Mouse (Mus musculus) left cerebral cortex, adult 18-20 months (tissue): ENCODE data around the gene Cchcr1. TPM values are rescaled to one million over a fixed set of nuclear protein-coding genes. Genes with fewer than 3 reads are reported as not detected.

ENCODE experiments used
- DNase-seq, 2 experiments: peaks; one replicate each; pipeline ENCODE4 v3.0.0; 2021 to 2022; ENCODE audit warnings: low spot score in 2 of 2, mixed read lengths in 1 of 2
- total RNA-seq, 2 experiments: library from RNA; stranded (reverse); gene quantifications; 2 replicates each; pipeline ENCODE4 v1.2.3; 2021

Gene Cchcr1
- total RNA-seq, 2 experiments from 2014 or later = 14.2 to 16.2 TPM

GRCm38 (mm10) chr17:35513886-35514285 is 3.0 kb upstream of the Cchcr1 start:
- peak; percentile 52 to 79 for DNase-seq

GRCm38 (mm10) chr17:35514756-35515155 is 2.1 kb upstream of the Cchcr1 start:
- DNase-seq = no peak

- no peak for DNase-seq
Observed at GRCm38 (mm10) chr17:35515911-35516640, 824 bp upstream of the Cchcr1 start.

- DNase-seq = no peak
Observed at GRCm38 (mm10) chr17:35517526-35517925, 626 bp downstream of the Cchcr1 start.

GRCm38 (mm10) chr17:35524354-35524753 is 7.5 kb downstream of the Cchcr1 start:
- no peak for DNase-seq

- no peak for DNase-seq
Observed at GRCm38 (mm10) chr17:35526644-35527043, 9.7 kb downstream of the Cchcr1 start.

- DNase-seq = no peak
Observed at GRCm38 (mm10) chr17:35532360-35532759, 15.5 kb downstream of the Cchcr1 start.

GRCm38 (mm10) chr17:35532901-35533300 is 16.0 kb downstream of the Cchcr1 start, which contains the start of gene Psors1c2:
Gene Psors1c2 (plus strand): TSS chr17:35533201.
- DNase-seq = no peak

- DNase-seq = peak; percentile 82 to 84
Observed at GRCm38 (mm10) chr17:35534343-35534742, 17.4 kb downstream of the Cchcr1 start.

- peak; percentile 46 to 60 for DNase-seq
Observed at GRCm38 (mm10) chr17:35537421-35537820, 20.5 kb downstream of the Cchcr1 start.

- DNase-seq = no peak
Observed at GRCm38 (mm10) chr17:35538476-35538875, 21.6 kb downstream of the Cchcr1 start.

GRCm38 (mm10) chr17:35539540-35539939 is 22.6 kb downstream of the Cchcr1 start:
- DNase-seq = no peak

- peak in 1 of 2 experiments; percentile 32 for DNase-seq
Observed at GRCm38 (mm10) chr17:35542761-35543411, 26.0 kb downstream of the Cchcr1 start.

GRCm38 (mm10) chr17:35543412-35543861 is 26.5 kb downstream of the Cchcr1 start:
- no peak for DNase-seq

GRCm38 (mm10) chr17:35544001-35544400 is 27.1 kb downstream of the Cchcr1 start:
- DNase-seq = no peak

GRCm38 (mm10) chr17:35544680-35545079 is 27.8 kb downstream of the Cchcr1 start:
- peak; percentile 57 to 64 for DNase-seq

- DNase-seq = no peak
Observed at GRCm38 (mm10) chr17:35547465-35547864, 30.6 kb downstream of the Cchcr1 start.

- no peak for DNase-seq
Observed at GRCm38 (mm10) chr17:35548636-35549035, 31.7 kb downstream of the Cchcr1 start.

- DNase-seq = peak; percentile 81 to 88
Observed at GRCm38 (mm10) chr17:35549437-35550142, 32.7 kb downstream of the Cchcr1 start.

- DNase-seq = no peak
Observed at GRCm38 (mm10) chr17:35550143-35550494, 33.2 kb downstream of the Cchcr1 start.

- DNase-seq = no peak
Observed at GRCm38 (mm10) chr17:35550871-35551270, 34.0 kb downstream of the Cchcr1 start.

GRCm38 (mm10) chr17:35551881-35552414 is 35.0 kb downstream of the Cchcr1 start, which contains the start of gene Cdsn:
Gene Cdsn (plus strand): TSS chr17:35552128.
- DNase-seq = no peak
